Mouse (Mus musculus) embryonic facial prominence, embryonic 14.5 days (tissue): ENCODE results near the gene Foxl1. TPM values are rescaled to one million over a fixed set of nuclear protein-coding genes. Genes with fewer than 3 reads are reported as not detected.

ENCODE experiments used
- ATAC-seq: fragments of 200-750 bp; cut with Nextera tagmentation; 2 replicates; pipeline ENCODE4 v1.8.0; 2017; ENCODE audit warnings: low read depth, moderate number of reproducible peaks, moderate TSS enrichment
- DNase-seq: peaks from one replicate; pipeline ENCODE4 v3.0.0-alpha.2; 2015; ENCODE audit warnings: low spot score
- H3K27ac ChIP-seq: fragments of 300-500 bp; sonication (generic); replicated peaks from 2 replicates; pipeline ENCODE4 v1.5.1; 2014; ENCODE audit warnings: low read depth, mild to moderate bottlenecking, low read length, moderate library complexity
- H3K27me3 ChIP-seq: fragments of 300-500 bp; sonication (generic); replicated peaks from 2 replicates; pipeline ENCODE4 v1.6.1; 2014; ENCODE audit warnings: low read length; ENCODE audit not compliant: control insufficient read depth, insufficient read depth
- H3K36me3 ChIP-seq: fragments of 300-500 bp; sonication (generic); 2 replicates; pipeline ENCODE4 v1.6.1; 2014; ENCODE audit warnings: low read length, mixed read lengths; ENCODE audit not compliant: control insufficient read depth, insufficient read depth
- H3K4me1 ChIP-seq: fragments of 300-500 bp; sonication (generic); 2 replicates; pipeline ENCODE4 v1.6.1; 2014; ENCODE audit warnings: antibody characterized with exemption, low read length; ENCODE audit not compliant: control insufficient read depth, insufficient read depth
- H3K4me2 ChIP-seq: fragments of 300-500 bp; sonication (generic); 2 replicates; pipeline ENCODE4 v1.6.1; 2014; ENCODE audit warnings: low read depth, mild to moderate bottlenecking, low read length, moderate library complexity, mixed read lengths
- H3K4me3 ChIP-seq: fragments of 300-500 bp; sonication (generic); 2 replicates; pipeline ENCODE4 v1.5.1; 2014; ENCODE audit warnings: low read depth, mild to moderate bottlenecking, low read length
- H3K9ac ChIP-seq: fragments of 300-500 bp; sonication (generic); 2 replicates; pipeline ENCODE4 v1.6.1; 2014; ENCODE audit warnings: low read depth, mild to moderate bottlenecking, low read length, moderate library complexity, mixed read lengths
- H3K9me3 ChIP-seq: fragments of 300-500 bp; sonication (generic); 2 replicates; pipeline ENCODE4 v1.6.1; 2016; ENCODE audit warnings: low read length; ENCODE audit not compliant: control insufficient read depth
- WGBS: fragments of 180-500 bp; shearing (Covaris S2); extraction: QIAGEN DNeasy Blood & Tissue Kit; methylation state at CpG from one replicate; pipeline ENCODE4 v1.1.7; 2014; 5-methylcytosine and 5-hydroxymethylcytosine counted together
- polyA plus RNA-seq: library from polyadenylated mRNA; unstranded; fragments of >200 nt; fragmentation: Nextera tagmentation; extraction: Ambion mirVana; gene quantifications from 2 replicates; pipeline ENCODE4 v1.2.1, GENCODE M21; 2014

Foxl1 gene
- polyA plus RNA-seq, 1 experiment from 2014 or later, result 0.32 TPM

DNA sequence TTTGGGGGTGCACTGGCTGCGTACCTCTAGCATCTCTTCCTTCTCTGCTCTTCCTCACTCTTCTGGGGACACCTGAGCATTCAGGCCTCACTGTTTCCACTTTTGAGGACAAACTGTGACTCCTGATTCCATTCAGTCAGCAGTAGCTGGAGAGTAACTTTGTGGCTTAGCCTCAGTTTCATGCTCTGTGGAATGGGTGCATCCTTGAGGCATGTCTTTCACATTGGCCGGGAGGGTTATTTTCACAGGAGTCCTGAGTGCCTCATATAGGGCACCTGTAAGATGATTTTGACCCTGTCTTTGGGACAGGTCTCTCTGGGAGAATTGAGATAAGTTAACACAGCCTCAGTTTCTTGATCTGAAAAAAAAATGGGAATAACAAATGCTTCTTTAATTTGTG is 4.6 kb upstream of the Foxl1 start:
- H3K9me3 ChIP-seq, result no peaks in the 10 kb centered on the region
- H3K4me2 ChIP-seq, result no peak overlapping the region
- ATAC-seq (no peak), DNase-seq (no peak)
- H3K27ac ChIP-seq, result no peak overlapping the region
- 59% methylated on average over 2 of the region's 2 CpGs for WGBS
- H3K27me3 ChIP-seq, result peaks cover 96% of the 10 kb centered on the region
- H3K4me1 ChIP-seq, result peaks cover 9% of the 10 kb centered on the region; the same call in 1 of the 2 replicates
- no peaks in the 10 kb centered on the region for H3K36me3 ChIP-seq
- no peak overlapping the region for H3K9ac ChIP-seq
- H3K4me3 ChIP-seq, result no peak overlapping the region

DNA sequence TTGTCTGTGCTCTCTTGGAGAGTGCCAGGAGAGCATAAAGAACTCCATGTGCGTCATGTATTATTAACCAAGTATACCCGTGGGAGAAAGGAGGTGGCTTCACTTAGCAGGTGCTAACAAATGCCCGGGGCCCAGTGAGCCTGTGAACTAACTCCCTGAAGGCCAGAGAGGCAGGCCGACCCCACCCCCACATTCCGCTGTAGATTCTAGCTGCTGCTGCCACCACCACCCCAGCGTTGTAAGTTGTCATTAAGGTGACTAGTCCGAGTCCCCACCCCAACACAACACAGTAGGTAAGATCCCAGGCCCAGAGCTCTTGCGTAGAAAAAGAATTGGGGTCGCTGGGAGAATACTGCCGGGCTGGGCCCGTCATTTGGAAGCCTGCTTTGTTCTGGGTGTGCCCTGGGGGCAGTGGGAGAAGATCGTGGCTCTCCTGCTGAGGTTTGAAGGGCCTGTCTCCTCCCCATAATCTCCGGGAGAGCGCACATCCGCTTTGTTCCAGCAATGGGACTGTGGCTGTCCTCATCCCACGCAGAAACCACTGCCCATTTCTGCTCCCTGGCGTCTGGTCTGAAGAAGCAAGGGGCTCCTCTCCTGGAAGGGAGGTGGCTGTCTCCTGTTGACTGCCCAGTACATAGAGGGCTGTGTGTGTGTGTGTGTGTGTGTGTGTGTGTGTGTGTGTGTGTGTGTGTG is 3.0 kb upstream of the Foxl1 start:
- Histone ChIP-seq H3K4me3 (peak overlapping the region; percentile 38; the same call in 1 of the 2 replicates), H3K27me3 (peaks cover 98% of the 10 kb centered on the region), H3K4me1 (peaks cover 16% of the 10 kb centered on the region; the same call in 1 of the 2 replicates), H3K9ac (peak overlapping the region; percentile 42; the same call in 1 of the 2 replicates), H3K9me3 (no peaks in the 10 kb centered on the region), H3K27ac (peak overlapping the region; percentile 58), H3K36me3 (no peaks in the 10 kb centered on the region), H3K4me2 (peak overlapping the region; percentile 68)
- ATAC-seq (no peak; the same call in 1 of the 2 replicates), DNase-seq (no peak)
- WGBS, result 6% methylated on average over 17 of the region's 17 CpGs

DNA sequence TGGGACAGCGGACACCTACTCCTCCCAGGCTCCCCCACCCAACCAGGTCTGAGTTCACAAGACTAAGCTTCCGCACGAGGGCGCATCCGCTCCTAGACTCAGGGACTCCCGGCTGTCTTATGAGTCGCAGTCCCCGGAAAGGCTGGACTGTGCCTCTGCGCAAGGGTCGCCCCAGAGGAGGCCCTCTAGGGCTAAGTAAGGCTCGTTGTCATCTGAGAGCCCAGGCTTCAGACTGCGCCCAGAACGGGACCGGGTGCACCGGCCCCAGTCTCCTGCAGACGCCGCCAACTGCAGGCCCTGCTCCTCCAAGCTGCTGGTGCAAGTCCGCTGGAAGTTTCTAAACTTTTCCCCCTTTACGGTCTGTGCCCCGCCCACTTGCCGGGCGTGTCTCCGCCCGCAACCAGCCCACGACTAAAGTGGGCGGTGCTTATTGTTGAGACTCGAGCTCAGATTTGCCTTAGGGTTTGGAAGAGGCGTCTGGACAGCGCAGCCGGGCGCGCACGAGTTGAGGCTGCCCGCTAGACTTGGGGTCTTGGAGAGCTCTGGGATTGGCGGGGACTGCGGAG is 2.3 kb upstream of the Foxl1 start:
- peak; percentile 94 for DNase-seq
- peaks cover 16% of the 10 kb centered on the region; the same call in 1 of the 2 replicates for H3K4me1 ChIP-seq
- peak overlapping the region; percentile 68 for H3K4me2 ChIP-seq
- ATAC-seq, result peak; percentile 87
- peak overlapping the region; percentile 42 for H3K9ac ChIP-seq
- peak overlapping the region; percentile 38 for H3K4me3 ChIP-seq
- no peaks in the 10 kb centered on the region for H3K36me3 ChIP-seq
- peaks cover 98% of the 10 kb centered on the region for H3K27me3 ChIP-seq
- no peaks in the 10 kb centered on the region for H3K9me3 ChIP-seq
- WGBS, result 0% methylated on average over 28 of the region's 36 CpGs
- H3K27ac ChIP-seq, result peak overlapping the region; percentile 63

DNA sequence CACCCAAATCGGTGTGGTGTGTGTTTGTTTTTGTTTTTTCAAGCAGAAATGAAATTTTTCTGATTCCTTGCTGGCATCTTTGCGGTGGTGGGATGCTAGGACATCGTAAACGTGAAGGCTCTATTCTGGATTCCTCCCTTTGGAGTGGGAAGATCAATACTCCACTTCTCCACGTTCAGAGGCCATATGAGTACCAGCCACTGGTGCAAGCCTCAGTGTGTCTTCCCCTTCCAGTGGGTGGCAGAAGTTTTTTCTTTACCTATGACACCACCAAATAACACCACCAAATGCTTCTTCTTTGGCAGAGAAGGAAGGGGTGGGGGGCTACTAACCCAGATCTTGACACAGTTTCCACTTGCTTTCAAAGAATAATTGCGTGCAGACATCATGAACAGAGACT is 1.5 kb upstream of the Foxl1 start:
- no peaks in the 10 kb centered on the region for H3K9me3 ChIP-seq
- no peaks in the 10 kb centered on the region for H3K36me3 ChIP-seq
- 7% methylated on average over 6 of the region's 6 CpGs for WGBS
- H3K27me3 ChIP-seq, result peaks cover 98% of the 10 kb centered on the region
- peak overlapping the region; percentile 68 for H3K4me2 ChIP-seq
- H3K9ac ChIP-seq, result peak overlapping the region; percentile 41; the same call in 1 of the 2 replicates
- no peak overlapping the region for H3K27ac ChIP-seq
- 0 out of 2 replicates have a peak overlapping the region, but pooled peaks have one; percentile 0 for H3K4me3 ChIP-seq
- peaks cover 16% of the 10 kb centered on the region; the same call in 1 of the 2 replicates for H3K4me1 ChIP-seq
- DNase-seq (no peak), ATAC-seq (no peak)

DNA sequence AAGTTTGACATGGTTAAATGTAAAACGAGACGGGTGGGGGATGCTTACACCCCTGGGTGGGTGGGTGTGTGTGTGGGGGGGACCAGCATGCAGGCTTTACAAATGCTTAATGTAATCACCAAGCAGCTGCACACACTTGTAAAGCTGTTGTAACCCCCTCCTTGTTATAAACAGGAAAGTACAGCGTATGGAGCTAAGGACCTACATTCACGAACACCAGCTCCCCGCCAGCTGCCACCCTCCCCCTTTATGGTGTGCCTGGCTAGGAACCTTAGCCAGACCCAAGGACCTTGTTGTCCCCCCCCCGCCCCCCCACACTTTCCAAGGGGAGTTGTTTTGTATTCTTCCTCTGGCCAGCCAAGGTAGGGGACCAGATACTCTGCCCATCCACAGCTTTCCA is 1.0 kb upstream of the Foxl1 start:
- H3K9me3 ChIP-seq, result no peaks in the 10 kb centered on the region
- H3K27me3 ChIP-seq, result peaks cover 94% of the 10 kb centered on the region
- 0 out of 2 replicates have a peak overlapping the region, but pooled peaks have one; percentile 68 for H3K4me2 ChIP-seq
- no peak for ATAC-seq
- H3K4me1 ChIP-seq, result peaks cover 16% of the 10 kb centered on the region; the same call in 1 of the 2 replicates
- WGBS, result 16% methylated on average over 5 of the region's 6 CpGs
- no peak for DNase-seq
- H3K9ac ChIP-seq, result no peak overlapping the region
- no peaks in the 10 kb centered on the region for H3K36me3 ChIP-seq
- 0 out of 2 replicates have a peak overlapping the region, but pooled peaks have one; percentile 0 for H3K4me3 ChIP-seq
- H3K27ac ChIP-seq, result no peak overlapping the region

DNA sequence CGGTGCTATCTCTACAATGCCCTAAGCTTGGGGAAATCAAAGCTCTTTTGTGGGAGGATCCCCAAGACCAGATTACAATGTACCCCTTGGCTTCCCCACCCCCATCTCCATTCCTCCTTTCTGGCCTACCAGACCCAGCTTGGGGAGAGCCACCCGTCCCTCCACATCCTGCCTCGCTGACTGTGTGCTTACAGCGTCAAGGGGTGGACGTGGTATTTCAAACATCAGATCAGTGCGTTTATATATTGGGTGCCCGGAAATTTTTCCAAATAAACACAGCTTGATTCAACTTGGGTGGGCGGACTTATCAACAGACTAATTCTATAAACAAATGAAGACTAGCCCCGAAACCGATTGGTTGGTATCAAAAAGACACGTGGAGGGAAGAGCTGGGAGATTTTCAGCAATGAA is 444 bp upstream of the Foxl1 start:
- Histone ChIP-seq H3K27ac (no peak overlapping the region), H3K27me3 (peaks cover 88% of the 10 kb centered on the region), H3K4me1 (peaks cover 16% of the 10 kb centered on the region; the same call in 1 of the 2 replicates), H3K4me3 (no peak overlapping the region), H3K9ac (no peak overlapping the region), H3K4me2 (peak overlapping the region; percentile 68; the same call in 1 of the 2 replicates), H3K36me3 (no peaks in the 10 kb centered on the region), H3K9me3 (no peaks in the 10 kb centered on the region)
- ATAC-seq (no peak), DNase-seq (no peak)
- WGBS, result 8% methylated on average over 11 of the region's 11 CpGs

DNA sequence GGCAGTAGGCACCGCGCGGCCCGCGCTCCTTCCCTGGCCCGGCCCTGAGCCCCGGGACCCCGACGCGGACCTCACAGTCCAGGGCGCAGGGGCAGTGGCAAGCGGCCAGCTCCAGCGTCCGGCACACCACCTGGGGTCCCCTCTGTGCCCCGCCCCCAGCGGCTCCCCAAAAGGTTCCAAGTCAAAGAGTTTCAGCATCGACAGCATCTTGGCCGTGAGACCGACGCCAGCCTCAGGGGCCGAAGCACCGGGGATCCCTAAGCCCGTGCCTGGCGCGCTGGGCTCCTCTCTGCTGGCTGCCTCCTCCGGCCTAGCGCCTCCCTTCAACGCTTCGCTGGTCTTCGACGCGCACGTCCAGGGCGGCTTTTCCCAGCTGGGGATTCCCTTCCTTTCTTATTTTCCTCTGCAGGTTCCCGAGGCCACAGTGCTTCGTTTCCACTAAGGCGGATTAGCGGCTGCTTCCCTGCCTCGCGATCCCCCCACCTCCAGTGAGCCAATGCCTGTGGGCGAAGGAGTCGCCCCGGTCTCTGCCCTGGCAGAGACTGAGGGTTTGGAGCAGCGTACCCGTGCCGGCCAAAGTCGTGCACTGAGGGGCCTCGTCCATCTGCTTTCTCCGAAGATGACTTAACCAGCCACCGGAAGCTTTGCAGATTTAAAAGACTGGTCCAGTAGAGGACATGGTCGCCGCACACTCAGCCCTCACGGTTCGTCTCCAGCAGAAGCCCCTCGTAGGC is 958 bp downstream of the Foxl1 start:
- Histone ChIP-seq H3K9me3 (no peaks in the 10 kb centered on the region), H3K36me3 (no peaks in the 10 kb centered on the region), H3K27ac (no peak overlapping the region), H3K4me2 (peak overlapping the region; percentile 45), H3K27me3 (peaks cover 74% of the 10 kb centered on the region), H3K4me1 (peaks cover 16% of the 10 kb centered on the region; the same call in 1 of the 2 replicates), H3K9ac (peak overlapping the region; percentile 51), H3K4me3 (peak overlapping the region; percentile 26)
- ATAC-seq (no peak), DNase-seq (no peak)
- 8% methylated on average over 28 of the region's 55 CpGs for WGBS

DNA sequence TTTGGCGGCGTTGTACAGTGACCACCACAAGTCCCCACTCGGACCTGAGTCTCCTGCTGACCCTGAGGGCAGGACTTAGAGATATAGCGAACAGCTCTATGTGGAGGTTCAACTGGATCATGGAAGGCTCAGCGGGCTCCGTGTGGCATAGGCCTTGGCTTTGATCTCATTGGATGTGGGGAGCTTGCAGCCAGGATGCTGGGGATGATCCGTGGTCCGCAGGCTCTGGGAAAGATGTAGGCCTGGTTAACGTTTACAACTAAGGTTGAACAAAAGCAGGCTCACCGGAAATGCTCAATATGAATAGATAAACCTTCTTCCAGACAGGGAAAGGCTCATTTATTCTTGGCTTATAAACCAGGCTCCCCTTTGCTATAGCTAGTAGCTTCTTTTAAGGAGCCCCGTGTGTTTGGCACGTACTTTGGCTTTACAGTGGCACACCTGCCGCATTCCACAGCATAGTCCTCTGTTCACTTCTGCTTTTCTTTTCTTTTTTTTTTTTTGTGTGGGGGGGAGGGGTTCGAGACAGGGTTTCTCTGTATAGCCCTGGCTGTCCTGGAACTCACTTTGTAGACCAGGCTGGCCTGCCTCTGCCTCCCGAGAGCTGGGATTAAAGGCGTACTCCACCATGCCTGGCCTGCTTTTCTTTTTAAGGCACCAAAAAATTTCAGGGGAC is 1.7 kb downstream of the Foxl1 start:
- DNase-seq, result no peak
- Histone ChIP-seq H3K4me3 (no peak overlapping the region), H3K9ac (peak overlapping the region; percentile 51; the same call in 1 of the 2 replicates), H3K36me3 (no peaks in the 10 kb centered on the region), H3K27ac (no peak overlapping the region), H3K27me3 (peaks cover 67% of the 10 kb centered on the region), H3K4me1 (peaks cover 16% of the 10 kb centered on the region; the same call in 1 of the 2 replicates), H3K9me3 (no peaks in the 10 kb centered on the region), H3K4me2 (peak overlapping the region; percentile 45; the same call in 1 of the 2 replicates)
- no peak for ATAC-seq
- 24% methylated on average over 16 of the region's 16 CpGs for WGBS
